Mouse (Mus musculus) adrenal gland, adult 18-20 months (tissue): ENCODE results near the gene Dbnl. TPM values are rescaled to one million over a fixed set of nuclear protein-coding genes. Genes with fewer than 3 reads are reported as not detected.
A peak's percentile ranks its signal among the peaks of the same experiment; 100 is the strongest.

ENCODE experiments used
- DNase-seq, 2 experiments: peaks; one replicate each; pipeline ENCODE4 v3.0.0; 2021 to 2022; ENCODE audit warnings: low spot score in 2 of 2
- total RNA-seq, 2 experiments: library from RNA; stranded (reverse); gene quantifications; 1 replicate in 1 of 2; 2 replicates in 1 of 2; pipeline ENCODE4 v1.2.3; 2021

The Dbnl gene
- total RNA-seq, 2 experiments from 2014 or later, result 50.1 to 65.1 TPM

- no peak for DNase-seq
Measured at GRCm38 (mm10) chr11:5834506-5834905, 46.2 kb downstream of the Dbnl start.

GRCm38 (mm10) chr11:5835057-5835456, 46.8 kb downstream of the Dbnl start:
- DNase-seq, result no peak

GRCm38 (mm10) chr11:5836126-5836525, 47.8 kb downstream of the Dbnl start:
- no peak for DNase-seq

GRCm38 (mm10) chr11:5837251-5838246, 49.3 kb downstream of the Dbnl start, which contains the start of gene Polm:
Polm (minus strand) TSS chr11:5838016.
- peak; percentile 87 to 89 for DNase-seq

GRCm38 (mm10) chr11:5840346-5840745, 52.1 kb downstream of the Dbnl start:
- no peak for DNase-seq

GRCm38 (mm10) chr11:5841751-5842150, 53.5 kb downstream of the Dbnl start:
- DNase-seq, result no peak

- DNase-seq, result no peak
Measured at GRCm38 (mm10) chr11:5843131-5843530, 54.8 kb downstream of the Dbnl start.

DNA sequence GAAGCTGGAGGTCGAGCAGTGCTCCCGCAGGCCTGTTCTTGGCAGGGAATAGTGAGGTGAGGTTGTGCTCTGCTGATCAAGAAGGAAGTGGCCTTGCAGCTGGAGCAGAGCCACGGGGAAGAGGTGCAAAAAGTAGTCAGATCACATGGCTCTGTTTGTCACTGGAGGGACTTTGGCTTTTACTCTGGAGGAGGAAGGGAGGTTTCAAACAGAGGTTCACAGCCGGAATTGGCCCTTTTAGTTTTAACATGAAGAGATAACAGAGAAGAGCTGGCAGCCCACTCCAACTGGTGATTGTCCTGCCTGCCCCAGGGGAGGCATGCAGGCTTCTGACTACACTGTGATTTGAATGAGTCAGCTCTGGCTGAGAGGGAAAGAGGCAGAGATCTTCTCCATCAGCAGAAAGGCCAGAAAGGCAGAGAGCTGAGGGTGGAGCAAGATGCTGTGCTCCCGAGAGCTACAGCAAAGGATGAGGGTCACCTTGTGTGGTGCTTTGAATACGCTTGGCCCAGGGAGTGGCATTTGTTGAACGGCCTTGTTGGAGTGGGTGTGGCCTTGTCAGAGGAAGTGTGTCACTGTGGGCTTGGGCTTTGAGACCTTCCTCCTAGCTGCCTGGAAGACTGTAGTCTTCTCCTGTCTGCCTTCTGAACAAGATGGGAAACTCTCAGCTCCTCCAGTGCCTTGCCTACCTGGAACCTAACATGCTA, 58.5 kb downstream of the Dbnl start:
- no peak for DNase-seq

- DNase-seq, result no peak
Measured at GRCm38 (mm10) chr11:5848741-5849140, 60.5 kb downstream of the Dbnl start.

DNA sequence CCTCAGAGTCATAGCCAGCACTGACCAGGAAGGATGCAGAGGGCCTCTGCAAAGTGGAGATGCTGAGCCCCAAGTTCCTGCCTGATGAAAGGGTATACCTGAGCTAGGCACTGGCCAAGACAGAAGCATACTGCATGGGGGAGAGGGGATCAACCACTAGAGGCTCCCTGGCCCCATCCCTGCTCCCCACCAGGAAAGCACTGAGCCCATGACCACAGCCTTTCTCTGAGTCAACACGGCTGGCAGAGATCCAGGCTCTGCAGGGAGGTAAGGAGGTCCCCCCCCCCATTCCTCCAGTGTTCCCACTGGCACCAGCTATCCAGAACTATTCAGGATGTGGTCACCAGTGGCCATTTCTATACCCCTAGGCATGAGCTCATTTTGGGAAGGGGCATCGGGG, 61.0 kb downstream of the Dbnl start:
- no peak for DNase-seq

GRCm38 (mm10) chr11:5850452-5850851, 62.2 kb downstream of the Dbnl start:
- no peak for DNase-seq

Other genes starting within 250 kb of the Dbnl start
- gene Ccdc117, start 246.3 kb upstream of the Dbnl start, total RNA-seq, result 10 to 100 TPM; 37.8 to 47.4 TPM
- gene Ankrd36, start 218.8 kb upstream of the Dbnl start, total RNA-seq, result not detected
- 100 to 1,000 TPM; 127 to 172 TPM for gene Mrps24, start 72.8 kb upstream of the Dbnl start, total RNA-seq
- 10 to 100 TPM; 70.4 to 74.7 TPM for gene Urgcp, start 26.1 kb upstream of the Dbnl start, total RNA-seq
- 1 to 10 TPM in 1 of 2 experiments, not detected in 1; 1.1 TPM for gene Pgam2, start 15.2 kb downstream of the Dbnl start, total RNA-seq
- 1 to 10 TPM; 4.9 to 5.3 TPM for gene Polm, start 49.5 kb downstream of the Dbnl start, total RNA-seq
- gene Aebp1, start 73.5 kb downstream of the Dbnl start, total RNA-seq, result 100 to 1,000 TPM; 245 to 387 TPM
- 10 to 100 TPM; 34.1 to 44.6 TPM for gene Pold2, start 89.8 kb downstream of the Dbnl start, total RNA-seq
- not detected for gene Myl7, start 110.3 kb downstream of the Dbnl start, total RNA-seq
- gene Gck, start 161.6 kb downstream of the Dbnl start, total RNA-seq, result 1 to 10 TPM; 3.9 to 6.9 TPM
- 10 to 100 TPM; 65.6 to 85.9 TPM for gene Ykt6, start 167.2 kb downstream of the Dbnl start, total RNA-seq